Mouse (Mus musculus) lung, postnatal 0 days (tissue): ENCODE measurements around the gene Kars. TPM values are rescaled to one million over a fixed set of nuclear protein-coding genes. Genes with fewer than 3 reads are reported as not detected.

Source experiments
- ATAC-seq: fragments of 200-750 bp; cut with Nextera tagmentation; 2 replicates; pipeline ENCODE4 v1.8.0; 2017; ENCODE audit warnings: moderate library complexity
- DNase-seq: peaks from one replicate; pipeline ENCODE4 v3.0.0-alpha.2; 2016; ENCODE audit warnings: low spot score
- H3K27ac ChIP-seq: fragments of 300-500 bp; sonication (generic); 2 replicates; pipeline ENCODE4 v1.5.1; 2014; ENCODE audit warnings: antibody characterized with exemption, mild to moderate bottlenecking, low read length, mixed read lengths
- H3K27me3 ChIP-seq: fragments of 300-500 bp; sonication (generic); replicated peaks from 2 replicates; pipeline ENCODE4 v1.6.1; 2014; ENCODE audit warnings: low read length, mixed read lengths; ENCODE audit not compliant: insufficient read depth
- H3K36me3 ChIP-seq: fragments of 300-500 bp; sonication (generic); 2 replicates; pipeline ENCODE4 v1.6.1; 2014; ENCODE audit warnings: low read length, mixed read lengths; ENCODE audit not compliant: insufficient read depth
- H3K4me1 ChIP-seq: fragments of 300-500 bp; sonication (generic); 2 replicates; pipeline ENCODE4 v1.6.1; 2014; ENCODE audit warnings: antibody characterized with exemption, low read depth, low read length, mixed read lengths; ENCODE audit not compliant: insufficient read depth
- H3K4me2 ChIP-seq: fragments of 300-500 bp; sonication (generic); replicated peaks from 2 replicates; pipeline ENCODE4 v1.6.1; 2014; ENCODE audit warnings: low read depth, mild to moderate bottlenecking, low read length, moderate library complexity, mixed read lengths
- H3K4me3 ChIP-seq: fragments of 300-500 bp; sonication (generic); 2 replicates; pipeline ENCODE4 v1.5.1; 2014; ENCODE audit warnings: low read depth, low read length
- H3K9ac ChIP-seq: fragments of 300-500 bp; sonication (generic); replicated peaks from 2 replicates; pipeline ENCODE4 v1.6.1; 2014; ENCODE audit warnings: low read depth, mild to moderate bottlenecking
- H3K9me3 ChIP-seq: fragments of 300-500 bp; sonication (generic); 2 replicates; pipeline ENCODE4 v1.6.1; 2016; ENCODE audit warnings: low read length, mixed read lengths
- CTCF ChIP-seq: IDR thresholded peaks from 2 replicates; pipeline ENCODE4 v1.5.1; 2016; ENCODE audit warnings: antibody characterized with exemption, mild to moderate bottlenecking
- EP300 ChIP-seq: IDR thresholded peaks from 2 replicates; pipeline ENCODE4 v1.6.1; 2016; ENCODE audit warnings: antibody characterized with exemption, mild to moderate bottlenecking, control low read depth
- WGBS: fragments of 180-500 bp; shearing (Covaris S2); extraction: QIAGEN DNeasy Blood & Tissue Kit; methylation state at CpG from one replicate; pipeline ENCODE4 v1.1.7; 2014; 5-methylcytosine and 5-hydroxymethylcytosine counted together
- polyA plus RNA-seq: library from polyadenylated mRNA; unstranded; fragments of >200 nt; fragmentation: Nextera tagmentation; extraction: Ambion mirVana; gene quantifications from 2 replicates; pipeline ENCODE4 v1.2.1, GENCODE M21; 2015

Gene Kars
- polyA plus RNA-seq = 67.8 and 70.5 TPM in 2 replicates

GRCm38 (mm10) chr8:112010997-112011815 is at the start of gene Kars, which contains the start of gene Terf2ip:
TSS of gene Kars (minus strand) at chr8:112011323.
TSS of gene Terf2ip (plus strand) at chr8:112011398.
- ATAC-seq = peak; percentile 95
- peak within 1 kb of the TSS; percentile 73 for H3K9ac ChIP-seq
- H3K36me3 ChIP-seq = no peaks in the 10 kb centered on the region
- no peaks in the 10 kb centered on the region for H3K27me3 ChIP-seq
- peak within 1 kb of the TSS; percentile 98 for H3K4me2 ChIP-seq
- peak within 1 kb of the TSS; percentile 81 for H3K27ac ChIP-seq
- no peaks in the 10 kb centered on the region for H3K9me3 ChIP-seq
- TF ChIP-seq EP300 (no peak; the same call in 1 of the 2 replicates), CTCF (peak; percentile 8)
- DNase-seq = peak; percentile 98
- H3K4me3 ChIP-seq = peak within 1 kb of the TSS; percentile 68
- under 1% methylated on average over 60 of the region's 61 CpGs for WGBS
- peaks cover 6% of the 10 kb centered on the region; the same call in 1 of the 2 replicates for H3K4me1 ChIP-seq

GRCm38 (mm10) chr8:112054456-112054855 is 43.3 kb upstream of the Kars start:
- Histone ChIP-seq H3K36me3 (no peaks in the 10 kb centered on the region), H3K27ac (no peak overlapping the region), H3K4me3 (no peak overlapping the region), H3K27me3 (no peaks in the 10 kb centered on the region), H3K4me2 (no peak overlapping the region), H3K9me3 (no peaks in the 10 kb centered on the region), H3K4me1 (no peaks in the 10 kb centered on the region), H3K9ac (no peak overlapping the region)
- DNase-seq = no peak
- TF ChIP-seq CTCF (no peak), EP300 (no peak)
- ATAC-seq = no peak

GRCm38 (mm10) chr8:112051537-112051936 is 40.4 kb upstream of the Kars start:
- no peak for ATAC-seq
- H3K9ac ChIP-seq = no peak overlapping the region
- H3K4me3 ChIP-seq = no peak overlapping the region
- DNase-seq = no peak
- no peaks in the 10 kb centered on the region for H3K36me3 ChIP-seq
- no peak overlapping the region for H3K27ac ChIP-seq
- TF ChIP-seq EP300 = no peak
- TF ChIP-seq CTCF = no peak; the same call in 1 of the 2 replicates
- no peaks in the 10 kb centered on the region for H3K4me1 ChIP-seq
- no peaks in the 10 kb centered on the region for H3K27me3 ChIP-seq
- H3K9me3 ChIP-seq = no peaks in the 10 kb centered on the region
- WGBS = 69% methylated on average over 9 of the region's 9 CpGs
- H3K4me2 ChIP-seq = no peak overlapping the region

GRCm38 (mm10) chr8:112049984-112050383 is 38.9 kb upstream of the Kars start:
- Histone ChIP-seq H3K36me3 (no peaks in the 10 kb centered on the region), H3K27me3 (no peaks in the 10 kb centered on the region), H3K9me3 (no peaks in the 10 kb centered on the region), H3K4me2 (no peak overlapping the region), H3K4me1 (no peaks in the 10 kb centered on the region), H3K9ac (no peak overlapping the region), H3K27ac (no peak overlapping the region), H3K4me3 (no peak overlapping the region)
- no peak for DNase-seq
- TF ChIP-seq CTCF = 0 out of 2 replicates have a peak, but pooled peaks have one; percentile 12
- no peak for TF ChIP-seq EP300
- WGBS = 71% methylated on average over 6 of the region's 6 CpGs
- no peak for ATAC-seq

GRCm38 (mm10) chr8:112048293-112048692 is 37.2 kb upstream of the Kars start:
- Histone ChIP-seq H3K9me3 (no peaks in the 10 kb centered on the region), H3K4me3 (no peak overlapping the region), H3K4me1 (no peaks in the 10 kb centered on the region), H3K4me2 (no peak overlapping the region), H3K27ac (no peak overlapping the region), H3K36me3 (no peaks in the 10 kb centered on the region), H3K27me3 (no peaks in the 10 kb centered on the region), H3K9ac (no peak overlapping the region)
- WGBS = 62% methylated on average over 6 of the region's 6 CpGs
- no peak for DNase-seq
- ATAC-seq = no peak
- no peak for TF ChIP-seq CTCF

GRCm38 (mm10) chr8:112045896-112046295 is 34.8 kb upstream of the Kars start:
- Histone ChIP-seq H3K9me3 (no peaks in the 10 kb centered on the region), H3K4me1 (no peaks in the 10 kb centered on the region), H3K9ac (no peak overlapping the region), H3K4me2 (no peak overlapping the region), H3K27ac (no peak overlapping the region), H3K36me3 (no peaks in the 10 kb centered on the region), H3K27me3 (no peaks in the 10 kb centered on the region), H3K4me3 (no peak overlapping the region)
- peak; percentile 83 for DNase-seq
- 4% methylated on average over 7 of the region's 7 CpGs for WGBS
- peak; percentile 53; the same call in 1 of the 2 replicates for ATAC-seq
- no peak for TF ChIP-seq EP300
- peak; percentile 94 for TF ChIP-seq CTCF
